Mouse (Mus musculus): ENCODE results near the gene Plcd3. TPM values are rescaled to one million over a fixed set of nuclear protein-coding genes. Genes with fewer than 3 reads are reported as not detected.

The Plcd3 gene
- total and polyA plus RNA-seq, 2 experiments from 2014 or later: 16.3 to 38.9 TPM

DNA sequence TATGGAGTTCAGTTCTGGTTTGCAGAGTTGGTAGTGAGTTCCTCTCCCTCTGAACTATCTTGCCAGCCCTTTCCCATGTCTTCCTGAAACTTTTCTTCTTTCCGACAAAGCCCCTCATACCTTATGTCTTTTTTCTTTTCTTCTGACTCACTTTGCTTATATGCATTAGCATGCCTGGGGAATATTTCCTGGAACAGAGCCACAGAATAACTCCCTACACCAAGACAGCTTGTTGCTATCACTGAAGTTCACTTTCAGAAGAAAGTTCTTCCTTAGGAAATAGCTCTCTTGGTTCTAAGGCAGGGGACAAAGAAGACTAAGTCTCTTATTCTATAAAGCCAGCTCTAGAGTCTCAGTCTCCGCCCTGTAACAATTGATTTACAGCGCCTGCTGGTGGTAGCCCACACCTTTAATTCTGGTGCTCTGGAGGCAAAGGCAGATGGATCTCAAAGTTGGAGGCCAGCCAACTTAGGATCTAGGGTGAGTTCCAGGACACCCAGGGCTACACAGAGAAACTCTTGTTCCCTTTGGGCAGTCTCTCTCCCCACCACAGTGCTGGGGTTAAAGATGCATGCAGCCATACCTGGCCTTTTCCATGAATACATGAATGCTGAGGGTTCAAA lies 80.6 kb downstream of the Plcd3 start:
- Histone ChIP-seq H3K27ac (ENCODE audit: low read depth) (no peak overlapping the region), H3K4me2 (ENCODE audit: low read depth, low read length) (no peak overlapping the region), H3K9ac (replicated peaks; ENCODE audit: low read depth, low read length) (no peak overlapping the region), H3K36me3 (replicated peaks; ENCODE audit: control insufficient read depth, insufficient read depth, low read length) (peaks cover 7% of the 10 kb centered on the region), H3K9me3 (replicated peaks; ENCODE audit: control insufficient read depth, low read length) (no peaks in the 10 kb centered on the region), H3K4me3 (ENCODE audit: low read depth, low read length) (no peak overlapping the region), H3K27me3 (ENCODE audit: control insufficient read depth, insufficient read depth, low read length) (no peaks in the 10 kb centered on the region), H3K4me1 (ENCODE audit: control insufficient read depth, insufficient read depth) (0 out of 2 replicates have a peak, but pooled peaks cover 6% of the 10 kb centered on the region)
- TF ChIP-seq CTCF (IDR thresholded peaks at IDR 0.05; ENCODE audit: low read depth) (no peak; the same call in 1 of the 2 replicates), EP300 (IDR thresholded peaks at IDR 0.05; ENCODE audit: low read depth) (no peak)
- WGBS: 56% methylated on average over 3 of the region's 3 CpGs
- DNase-seq (ENCODE audit: low spot score) (peak; percentile 16), ATAC-seq (ENCODE audit: insufficient read depth, low read depth) (no peak)

Other genes with a start within 250 kb of the Plcd3 start
- gene Eftud2, start 220.7 kb downstream of the Plcd3 start, total RNA-seq (2014; rRNA removed; ENCODE audit: low replicate concordance): 36.6 and 42.6 TPM in 2 replicates
- 56.7 and 59.1 TPM in 2 replicates for gene Eftud2, start 220.7 kb downstream of the Plcd3 start, polyA plus RNA-seq (2015; fragmentation: Nextera tagmentation; extraction: Ambion mirVana)
- gene Ccdc103, start 220.5 kb downstream of the Plcd3 start, total RNA-seq (2014; rRNA removed; ENCODE audit: low replicate concordance): not detected in 2 replicates
- gene Ccdc103, start 220.5 kb downstream of the Plcd3 start, polyA plus RNA-seq (2015; fragmentation: Nextera tagmentation; extraction: Ambion mirVana): 0.66 and 0.75 TPM in 2 replicates
- gene Fam187a, start 216.5 kb downstream of the Plcd3 start, total RNA-seq (2014; rRNA removed; ENCODE audit: low replicate concordance): not detected in 2 replicates
- not detected in 2 replicates for gene Fam187a, start 216.5 kb downstream of the Plcd3 start, polyA plus RNA-seq (2015; fragmentation: Nextera tagmentation; extraction: Ambion mirVana)
- gene Gfap, start 200.7 kb downstream of the Plcd3 start, total RNA-seq (2014; rRNA removed; ENCODE audit: low replicate concordance): 0.46 TPM in 1 of 2 replicates, not detected in the other
- 0.04 and 0.10 TPM in 2 replicates for gene Gfap, start 200.7 kb downstream of the Plcd3 start, polyA plus RNA-seq (2015; fragmentation: Nextera tagmentation; extraction: Ambion mirVana)
- gene Kif18b, start 176.5 kb downstream of the Plcd3 start, total RNA-seq (2014; rRNA removed; ENCODE audit: low replicate concordance): 9.6 and 24.5 TPM in 2 replicates
- 1.2 and 1.3 TPM in 2 replicates for gene Kif18b, start 176.5 kb downstream of the Plcd3 start, polyA plus RNA-seq (2015; fragmentation: Nextera tagmentation; extraction: Ambion mirVana)
- 1.1 TPM in 1 of 2 replicates, not detected in the other for gene C1ql1, start 155.0 kb downstream of the Plcd3 start, total RNA-seq (2014; rRNA removed; ENCODE audit: low replicate concordance)
- 0.10 TPM in 1 of 2 replicates, not detected in the other for gene C1ql1, start 155.0 kb downstream of the Plcd3 start, polyA plus RNA-seq (2015; fragmentation: Nextera tagmentation; extraction: Ambion mirVana)
- gene Nmt1, start 73.5 kb downstream of the Plcd3 start, total RNA-seq (2014; rRNA removed; ENCODE audit: low replicate concordance): 47.6 and 63.6 TPM in 2 replicates
- gene Nmt1, start 73.5 kb downstream of the Plcd3 start, polyA plus RNA-seq (2015; fragmentation: Nextera tagmentation; extraction: Ambion mirVana): 46.6 and 50.0 TPM in 2 replicates
- gene Dcakd, start 73.3 kb downstream of the Plcd3 start, total RNA-seq (2014; rRNA removed; ENCODE audit: low replicate concordance): 53.5 and 64.0 TPM in 2 replicates
- 45.2 and 50.4 TPM in 2 replicates for gene Dcakd, start 73.3 kb downstream of the Plcd3 start, polyA plus RNA-seq (2015; fragmentation: Nextera tagmentation; extraction: Ambion mirVana)
- gene Acbd4, start within 50 bp of the Plcd3 start, total RNA-seq (2014; rRNA removed; ENCODE audit: low replicate concordance): 16.3 and 20.0 TPM in 2 replicates
- gene Acbd4, start within 50 bp of the Plcd3 start, polyA plus RNA-seq (2015; fragmentation: Nextera tagmentation; extraction: Ambion mirVana): 21.6 and 22.2 TPM in 2 replicates
- 9.0 and 11.0 TPM in 2 replicates for gene Hexim1, start 14.6 kb upstream of the Plcd3 start, total RNA-seq (2014; rRNA removed; ENCODE audit: low replicate concordance)
- gene Hexim1, start 14.6 kb upstream of the Plcd3 start, polyA plus RNA-seq (2015; fragmentation: Nextera tagmentation; extraction: Ambion mirVana): 3.2 and 3.3 TPM in 2 replicates
- gene Hexim2, start 30.8 kb upstream of the Plcd3 start, total RNA-seq (2014; rRNA removed; ENCODE audit: low replicate concordance): 1.6 and 1.7 TPM in 2 replicates
- 4.2 and 4.9 TPM in 2 replicates for gene Hexim2, start 30.8 kb upstream of the Plcd3 start, polyA plus RNA-seq (2015; fragmentation: Nextera tagmentation; extraction: Ambion mirVana)
- 2.2 and 3.4 TPM in 2 replicates for gene Fmnl1, start 69.4 kb upstream of the Plcd3 start, total RNA-seq (2014; rRNA removed; ENCODE audit: low replicate concordance)
- 0.91 and 1.1 TPM in 2 replicates for gene Fmnl1, start 69.4 kb upstream of the Plcd3 start, polyA plus RNA-seq (2015; fragmentation: Nextera tagmentation; extraction: Ambion mirVana)
- not detected in 2 replicates for gene 1700023F06Rik, start 106.9 kb upstream of the Plcd3 start, total RNA-seq (2014; rRNA removed; ENCODE audit: low replicate concordance)
- 0.10 TPM in 1 of 2 replicates, not detected in the other for gene 1700023F06Rik, start 106.9 kb upstream of the Plcd3 start, polyA plus RNA-seq (2015; fragmentation: Nextera tagmentation; extraction: Ambion mirVana)
- gene Spata32, start 116.8 kb upstream of the Plcd3 start, total RNA-seq (2014; rRNA removed; ENCODE audit: low replicate concordance): not detected in 2 replicates
- gene Spata32, start 116.8 kb upstream of the Plcd3 start, polyA plus RNA-seq (2015; fragmentation: Nextera tagmentation; extraction: Ambion mirVana): not detected in 2 replicates
- 4.4 and 9.4 TPM in 2 replicates for gene Map3k14, start 165.8 kb upstream of the Plcd3 start, total RNA-seq (2014; rRNA removed; ENCODE audit: low replicate concordance)
- gene Map3k14, start 165.8 kb upstream of the Plcd3 start, polyA plus RNA-seq (2015; fragmentation: Nextera tagmentation; extraction: Ambion mirVana): 1.3 and 1.4 TPM in 2 replicates